ENCODE assay signal across 19 mouse cellular contexts in genomic region chr1:94263313-94263712, GRCm38 (mm10).
DNase-seq lines count a peak whose midpoint lies in the region; ATAC-seq and TF ChIP-seq lines count a peak whose summit lies in the region.
"Had no signal": no experiment of that assay in that cellular context is flagged by ENCODE, and none has a peak within 500 bp of the region (broad histone marks: within the 10 kb centered on the region; RNA-seq: fewer than 3 reads in every experiment).

No protein-coding gene starts in this region.

- H3K27ac ChIP-seq in hindbrain, embryonic 16.5 days (ENCODE audit: low read depth, low read length) = no peak overlapping the region
- H3K27ac ChIP-seq in hindbrain, embryonic 14.5 days = no peak overlapping the region
- no peak overlapping the region for H3K27ac ChIP-seq in layer of hippocampus, adult 2 months
- H3K27ac ChIP-seq: embryonic facial prominence, embryonic 15.5 days; midbrain, embryonic 10.5 days had no signal

- no peak for DNase-seq in hindbrain, embryonic 14.5 days (ENCODE audit: low spot score)
- peak; percentile 33 for DNase-seq in right cerebral cortex, adult 18-20 months
- DNase-seq in right cerebral cortex, postnatal 14 days = no peak
- DNase-seq in layer of hippocampus, adult 2 months (ENCODE audit: low spot score in 2 of 2) = peak; percentile 26 to 61
- peak; percentile 5 to 7 for DNase-seq in right cerebral cortex, postnatal 36 days (ENCODE audit: low spot score in 2 of 2)
- DNase-seq in urinary bladder, postnatal 10 days (ENCODE audit: low spot score) = no peak
- no peak for DNase-seq in thymus, postnatal 10 days (ENCODE audit: low spot score in 2 of 2)
- DNase-seq: adrenal gland, postnatal 14 days; cerebellum, adult 11 months; gastrocnemius, postnatal 10 days; heart, postnatal 36 days; kidney, adult 2 months; liver, postnatal 0 days; thymus, postnatal 14 days had no signal

- H3K4me2 ChIP-seq in hindbrain, embryonic 16.5 days (ENCODE audit: low read length) = no peak overlapping the region
- no peak overlapping the region for H3K4me2 ChIP-seq in hindbrain, embryonic 14.5 days (replicated peaks)
- H3K4me2 ChIP-seq: embryonic facial prominence, embryonic 15.5 days had no signal

- H3K9ac ChIP-seq in hindbrain, embryonic 16.5 days (ENCODE audit: low read depth, low read length) = no peak overlapping the region
- H3K9ac ChIP-seq in hindbrain, embryonic 14.5 days = no peak overlapping the region
- H3K9ac ChIP-seq: embryonic facial prominence, embryonic 15.5 days; liver, postnatal 0 days had no signal

- no peaks in the 10 kb centered on the region for H3K27me3 ChIP-seq in hindbrain, embryonic 16.5 days (replicated peaks; ENCODE audit: control insufficient read depth, insufficient read depth, low read length)
- H3K27me3 ChIP-seq in hindbrain, embryonic 14.5 days (ENCODE audit: control insufficient read depth, insufficient read depth, low read length) = no peaks in the 10 kb centered on the region
- H3K27me3 ChIP-seq: embryonic facial prominence, embryonic 15.5 days had no signal

- 49% methylated on average over 8 of the region's 8 CpGs for WGBS in hindbrain, embryonic 16.5 days
- 66% methylated on average over 8 of the region's 8 CpGs for WGBS in hindbrain, embryonic 14.5 days

- no peak for TF ChIP-seq CTCF in layer of hippocampus, adult 2 months (conservative IDR thresholded peaks at IDR 0.05)

- ATAC-seq in hindbrain, embryonic 16.5 days = peak; percentile 61; the same call in 1 of the 2 replicates
- ATAC-seq in hindbrain, embryonic 14.5 days (ENCODE audit: low FRiP score) = no peak
- ATAC-seq: CD4-positive, CD25-positive, alpha-beta regulatory T cell, adult 4 months; liver, postnatal 0 days had no signal

- no peaks in the 10 kb centered on the region for H3K4me1 ChIP-seq in hindbrain, embryonic 16.5 days (ENCODE audit: control insufficient read depth, insufficient read depth, low read depth, low read length)
- no peaks in the 10 kb centered on the region for H3K4me1 ChIP-seq in hindbrain, embryonic 14.5 days (replicated peaks; ENCODE audit: control insufficient read depth, insufficient read depth, low read length)
- H3K4me1 ChIP-seq: embryonic facial prominence, embryonic 15.5 days; midbrain, embryonic 10.5 days had no signal

- H3K36me3 ChIP-seq in hindbrain, embryonic 16.5 days (ENCODE audit: control insufficient read depth, insufficient read depth, low read length) = no peaks in the 10 kb centered on the region
- no peaks in the 10 kb centered on the region for H3K36me3 ChIP-seq in hindbrain, embryonic 14.5 days (replicated peaks; ENCODE audit: control insufficient read depth, insufficient read depth)
- H3K36me3 ChIP-seq: embryonic facial prominence, embryonic 15.5 days; midbrain, embryonic 10.5 days had no signal

- H3K4me3 ChIP-seq in hindbrain, embryonic 16.5 days (ENCODE audit: low read length) = no peak overlapping the region
- H3K4me3 ChIP-seq in hindbrain, embryonic 14.5 days (replicated peaks; ENCODE audit: low read length) = no peak overlapping the region
- no peak overlapping the region for H3K4me3 ChIP-seq in layer of hippocampus, adult 2 months
- H3K4me3 ChIP-seq: embryonic facial prominence, embryonic 15.5 days; midbrain, embryonic 10.5 days; myocyte had no signal

- no peaks in the 10 kb centered on the region for H3K9me3 ChIP-seq in hindbrain, embryonic 16.5 days (ENCODE audit: control insufficient read depth, low read length)
- no peaks in the 10 kb centered on the region for H3K9me3 ChIP-seq in hindbrain, embryonic 14.5 days (ENCODE audit: control insufficient read depth, low read length)
- H3K9me3 ChIP-seq: embryonic facial prominence, embryonic 15.5 days; midbrain, embryonic 10.5 days had no signal

Comparison
In these comparisons a context has a peak if more than half of its experiments do, and no peak if none do; other contexts are left out.
1. DNase-seq: peak in right cerebral cortex, adult 18-20 months (single experiment), layer of hippocampus, adult 2 months (2 of 2) and right cerebral cortex, postnatal 36 days (2 of 2); none in hindbrain, embryonic 14.5 days (single experiment), right cerebral cortex, postnatal 14 days (single experiment), urinary bladder, postnatal 10 days (single experiment) and thymus, postnatal 10 days (0 of 2).